Mouse (Mus musculus) left cerebral cortex, adult 11 months (tissue): Measurements from ENCODE around the gene Ppp3ca.

Experiments used
- DNase-seq: peaks from one replicate; pipeline ENCODE4 v3.0.0; 2022; ENCODE audit warnings: low spot score

The Ppp3ca gene

GRCm38 (mm10) chr3:136670110-136670359 lies at the start of gene Ppp3ca:
Ppp3ca (plus strand) TSS chr3:136670124.
- no peak for DNase-seq

GRCm38 (mm10) chr3:136640544-136641230 lies 29.2 kb upstream of the Ppp3ca start:
- DNase-seq: no peak

GRCm38 (mm10) chr3:136650966-136651365 lies 19.0 kb upstream of the Ppp3ca start:
- no peak for DNase-seq

GRCm38 (mm10) chr3:136651496-136651895 lies 18.4 kb upstream of the Ppp3ca start:
- no peak for DNase-seq

- no peak for DNase-seq
These were observed 13.4 kb upstream of the Ppp3ca start for GRCm38 (mm10) chr3:136656460-136657035.

- no peak for DNase-seq
These were observed 11.2 kb upstream of the Ppp3ca start for GRCm38 (mm10) chr3:136658681-136659080.

- no peak for DNase-seq
These were observed 4.8 kb upstream of the Ppp3ca start for GRCm38 (mm10) chr3:136665119-136665518.

- no peak for DNase-seq
These were observed 1.9 kb upstream of the Ppp3ca start for GRCm38 (mm10) chr3:136668072-136668471.

GRCm38 (mm10) chr3:136669231-136670109 lies 454 bp upstream of the Ppp3ca start:
- DNase-seq: peak; percentile 98

GRCm38 (mm10) chr3:136670360-136671131 lies 622 bp downstream of the Ppp3ca start:
- peak; percentile 53 for DNase-seq

GRCm38 (mm10) chr3:136671161-136671939 lies 1.4 kb downstream of the Ppp3ca start:
- peak; percentile 69 for DNase-seq

GRCm38 (mm10) chr3:136671940-136672278 lies 2.0 kb downstream of the Ppp3ca start:
- no peak for DNase-seq

GRCm38 (mm10) chr3:136672870-136673269 lies 2.9 kb downstream of the Ppp3ca start:
- no peak for DNase-seq

GRCm38 (mm10) chr3:136673363-136673762 lies 3.4 kb downstream of the Ppp3ca start:
- no peak for DNase-seq

GRCm38 (mm10) chr3:136674486-136674885 lies 4.6 kb downstream of the Ppp3ca start:
- DNase-seq: no peak

- DNase-seq: no peak
These were observed 7.1 kb downstream of the Ppp3ca start for GRCm38 (mm10) chr3:136676991-136677390.

- no peak for DNase-seq
These were observed 8.5 kb downstream of the Ppp3ca start for GRCm38 (mm10) chr3:136678386-136678785.

GRCm38 (mm10) chr3:136679903-136680491 lies 10.1 kb downstream of the Ppp3ca start:
- DNase-seq: no peak

GRCm38 (mm10) chr3:136682242-136682641 lies 12.3 kb downstream of the Ppp3ca start:
- no peak for DNase-seq

GRCm38 (mm10) chr3:136684191-136684958 lies 14.5 kb downstream of the Ppp3ca start:
- no peak for DNase-seq

- DNase-seq: no peak
These were observed 16.5 kb downstream of the Ppp3ca start for GRCm38 (mm10) chr3:136686429-136686828.
